Mouse (Mus musculus) heart, adult 2 months (tissue): ENCODE data around the gene Mybpc2.

Source experiments
- CTCF ChIP-seq: fragments of 200-600 bp; IDR thresholded peaks from 2 replicates; pipeline ENCODE4 v1.8.1; 2022; ENCODE audit warnings: antibody characterized with exemption, mild to moderate bottlenecking, moderate library complexity
- POLR2A ChIP-seq: fragments of 200-500 bp; IDR thresholded peaks from 2 replicates; pipeline ENCODE4 v1.6.1; 2011; ENCODE audit warnings: mild to moderate bottlenecking, low read depth, low read length, control low read depth; ENCODE audit not compliant: insufficient read depth

DNA sequence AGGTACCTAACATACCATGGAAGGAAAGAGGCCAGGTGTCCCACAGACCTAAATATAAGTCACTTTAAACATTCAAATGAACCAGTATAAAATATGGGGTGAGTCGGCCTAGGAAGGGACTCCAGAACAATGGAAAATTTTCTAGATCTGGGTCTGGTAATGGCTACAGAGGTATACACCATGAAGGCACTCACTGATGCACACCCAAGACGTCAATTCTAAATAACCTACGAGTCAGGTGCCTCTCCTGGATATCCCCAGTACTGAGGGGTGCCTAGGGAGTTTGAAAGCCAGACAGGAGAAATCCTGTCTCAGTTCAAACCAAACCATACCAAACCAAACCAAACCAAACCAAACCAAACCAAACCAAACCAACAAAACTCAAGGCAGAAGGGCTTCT is 6.1 kb upstream of the Mybpc2 start:
- TF ChIP-seq CTCF (no peak), POLR2A (no peak)
